Mouse (Mus musculus) midbrain, embryonic 14.5 days (tissue): ENCODE results near the gene Yipf4. TPM values are rescaled to one million over a fixed set of nuclear protein-coding genes. Genes with fewer than 3 reads are reported as not detected.

Experiments used
- ATAC-seq: fragments of 200-750 bp; cut with Nextera tagmentation; 2 replicates; pipeline ENCODE4 v1.8.0; 2017; ENCODE audit warnings: moderate number of reproducible peaks, moderate library complexity; ENCODE audit not compliant: low FRiP score, low TSS enrichment
- DNase-seq: peaks from one replicate; pipeline ENCODE4 v3.0.0-alpha.2; 2015
- H3K27ac ChIP-seq: fragments of 300-500 bp; sonication (generic); replicated peaks from 2 replicates; pipeline ENCODE4 v1.5.1; 2014; ENCODE audit warnings: mild to moderate bottlenecking, low read depth, low read length, moderate library complexity
- H3K27me3 ChIP-seq: fragments of 300-500 bp; sonication (generic); 2 replicates; pipeline ENCODE4 v1.6.1; 2014; ENCODE audit warnings: low read length, control low read depth, mixed read lengths; ENCODE audit not compliant: control insufficient read depth, insufficient read depth
- H3K36me3 ChIP-seq: fragments of 300-500 bp; sonication (generic); 2 replicates; pipeline ENCODE4 v1.6.1; 2014; ENCODE audit warnings: low read length, control low read depth; ENCODE audit not compliant: control insufficient read depth, insufficient read depth
- H3K4me1 ChIP-seq: fragments of 300-500 bp; sonication (generic); 2 replicates; pipeline ENCODE4 v1.6.1; 2014; ENCODE audit warnings: mild to moderate bottlenecking, antibody characterized with exemption, low read length, control low read depth; ENCODE audit not compliant: control insufficient read depth, insufficient read depth
- H3K4me2 ChIP-seq: fragments of 300-500 bp; sonication (generic); 2 replicates; pipeline ENCODE4 v1.6.1; 2014; ENCODE audit warnings: mild to moderate bottlenecking, low read length, moderate library complexity
- H3K4me3 ChIP-seq: fragments of 300-500 bp; sonication (generic); replicated peaks from 2 replicates; pipeline ENCODE4 v1.5.1; 2014; ENCODE audit warnings: low read depth, low read length
- H3K9ac ChIP-seq: fragments of 300-500 bp; sonication (generic); replicated peaks from 2 replicates; pipeline ENCODE4 v1.6.1; 2014; ENCODE audit warnings: mild to moderate bottlenecking, low read length, moderate library complexity
- H3K9me3 ChIP-seq: fragments of 300-500 bp; sonication (generic); 2 replicates; pipeline ENCODE4 v1.6.1; 2016; ENCODE audit warnings: low read length, control low read depth, mixed read lengths; ENCODE audit not compliant: control insufficient read depth
- WGBS: fragments of 180-500 bp; shearing (Covaris S2); extraction: QIAGEN DNeasy Blood & Tissue Kit; methylation state at CpG from one replicate; pipeline ENCODE4 v1.1.7; 2014; 5-methylcytosine and 5-hydroxymethylcytosine counted together
- polyA plus RNA-seq: library from polyadenylated mRNA; unstranded; fragments of >200 nt; fragmentation: Nextera tagmentation; extraction: Ambion mirVana; gene quantifications from 2 replicates; pipeline ENCODE4 v1.2.1, GENCODE M21; 2014

Gene Yipf4
- polyA plus RNA-seq, 1 experiment from 2014 or later = 65.4 TPM

- H3K27me3 ChIP-seq = no peaks in the 10 kb centered on the region
- H3K27ac ChIP-seq = peak overlapping the region; percentile 98
- peaks cover 18% of the 10 kb centered on the region for H3K4me1 ChIP-seq
- H3K36me3 ChIP-seq = no peaks in the 10 kb centered on the region
- ATAC-seq (no peak; the same call in 1 of the 2 replicates), DNase-seq (no peak)
- WGBS = under 1% methylated on average over 72 of the region's 72 CpGs
- peak overlapping the region; percentile 95 for H3K4me3 ChIP-seq
- H3K9me3 ChIP-seq = no peaks in the 10 kb centered on the region
- H3K4me2 ChIP-seq = peak overlapping the region; percentile 89
- peak overlapping the region; percentile 97 for H3K9ac ChIP-seq
Measured at GRCm38 (mm10) chr17:74528648-74529532, 39.6 kb downstream of the Yipf4 start.

DNA sequence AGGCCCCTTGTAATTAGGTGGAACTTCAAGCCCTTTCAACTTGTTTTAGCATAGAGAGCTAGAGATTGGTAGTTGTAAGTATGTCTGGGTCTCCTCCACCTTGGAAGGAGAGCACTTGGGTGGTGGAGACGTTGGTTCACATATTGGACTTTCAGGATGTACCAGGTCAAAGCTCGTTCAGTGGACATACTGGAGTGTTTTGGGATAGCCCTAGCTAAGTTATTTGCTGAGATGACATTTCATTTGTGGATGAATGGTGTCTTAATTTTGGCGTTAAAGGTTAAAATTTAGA, 40.2 kb downstream of the Yipf4 start:
- DNase-seq = no peak
- H3K36me3 ChIP-seq = no peaks in the 10 kb centered on the region
- ATAC-seq = no peak
- peaks cover 18% of the 10 kb centered on the region for H3K4me1 ChIP-seq
- H3K9ac ChIP-seq = peak overlapping the region; percentile 97
- H3K4me2 ChIP-seq = peak overlapping the region; percentile 89
- WGBS = 21% methylated on average over 3 of the region's 3 CpGs
- H3K4me3 ChIP-seq = peak overlapping the region; percentile 95
- H3K27ac ChIP-seq = no peak overlapping the region; the same call in 1 of the 2 replicates
- H3K27me3 ChIP-seq = no peaks in the 10 kb centered on the region
- no peaks in the 10 kb centered on the region for H3K9me3 ChIP-seq

DNA sequence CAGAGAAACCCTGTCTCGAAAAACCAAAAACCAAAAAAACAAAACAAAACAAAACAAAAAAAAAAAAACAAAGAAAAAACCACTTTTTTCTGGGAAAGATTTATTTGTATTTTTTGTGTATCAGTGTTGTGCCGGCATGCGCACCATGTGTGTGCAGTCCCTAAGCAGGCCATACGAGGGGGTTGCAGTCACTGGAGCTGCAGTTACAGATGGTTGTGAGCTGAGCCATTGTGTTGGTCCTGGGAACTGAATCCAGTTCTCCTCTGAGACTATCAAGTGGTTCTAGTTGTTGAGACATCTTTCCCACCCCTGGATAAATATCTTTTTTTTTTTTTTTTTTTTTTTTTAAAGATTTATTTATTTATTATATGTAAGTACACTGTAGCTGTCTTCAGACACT, 45.7 kb downstream of the Yipf4 start:
- no peaks in the 10 kb centered on the region for H3K9me3 ChIP-seq
- DNase-seq = no peak
- H3K27me3 ChIP-seq = no peaks in the 10 kb centered on the region
- peaks cover 6% of the 10 kb centered on the region; the same call in 1 of the 2 replicates for H3K4me1 ChIP-seq
- no peak overlapping the region for H3K27ac ChIP-seq
- H3K36me3 ChIP-seq = no peaks in the 10 kb centered on the region
- no peak overlapping the region for H3K9ac ChIP-seq
- no peak overlapping the region for H3K4me3 ChIP-seq
- ATAC-seq = no peak
- WGBS = 97% methylated on average over 4 of the region's 4 CpGs
- H3K4me2 ChIP-seq = no peak overlapping the region

DNA sequence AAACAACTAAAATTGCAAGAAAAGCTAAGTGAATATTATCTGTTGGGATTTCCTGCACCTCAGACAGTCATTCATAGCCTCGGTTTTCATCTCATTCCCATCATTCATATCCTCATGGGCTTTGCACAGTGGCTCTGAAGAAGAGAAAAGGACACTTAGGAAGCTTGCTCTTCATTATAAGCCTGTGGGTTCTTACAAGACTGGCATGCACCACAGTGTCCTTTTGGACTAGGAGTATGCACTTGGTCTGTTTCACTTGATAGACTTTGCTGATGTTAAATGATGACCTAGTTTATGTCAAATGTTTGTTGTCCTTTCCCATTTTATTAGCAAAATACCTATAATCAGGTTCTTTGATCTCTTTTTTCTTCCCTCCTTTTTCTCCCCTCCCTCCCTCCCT, 48.2 kb downstream of the Yipf4 start:
- Histone ChIP-seq H3K36me3 (no peaks in the 10 kb centered on the region), H3K4me2 (no peak overlapping the region), H3K4me3 (no peak overlapping the region), H3K27ac (no peak overlapping the region), H3K9me3 (no peaks in the 10 kb centered on the region), H3K27me3 (no peaks in the 10 kb centered on the region), H3K9ac (no peak overlapping the region), H3K4me1 (no peaks in the 10 kb centered on the region)
- DNase-seq (no peak), ATAC-seq (no peak)
- WGBS = 88% methylated on average over 1 of the region's 1 CpGs

- ATAC-seq = no peak
- Histone ChIP-seq H3K27me3 (no peaks in the 10 kb centered on the region), H3K27ac (no peak overlapping the region), H3K9me3 (no peaks in the 10 kb centered on the region), H3K4me1 (no peaks in the 10 kb centered on the region), H3K9ac (no peak overlapping the region), H3K36me3 (peaks cover 22% of the 10 kb centered on the region), H3K4me3 (no peak overlapping the region), H3K4me2 (no peak overlapping the region)
- 96% methylated on average over 2 of the region's 2 CpGs for WGBS
- DNase-seq = no peak
Measured at GRCm38 (mm10) chr17:74543615-74544014, 54.3 kb downstream of the Yipf4 start.

Other genes with a start within 250 kb of the Yipf4 start
- 59.3 and 64.0 TPM in 2 replicates for gene Memo1, start 194.0 kb upstream of the Yipf4 start, polyA plus RNA-seq
- gene Dpy30, start 165.5 kb upstream of the Yipf4 start, polyA plus RNA-seq = 199 and 211 TPM in 2 replicates
- gene Spast, start 150.5 kb upstream of the Yipf4 start, polyA plus RNA-seq = 52.3 and 58.9 TPM in 2 replicates
- gene Slc30a6, start 93.9 kb upstream of the Yipf4 start, polyA plus RNA-seq = 28.4 and 34.6 TPM in 2 replicates
- gene Nlrc4, start 30.4 kb upstream of the Yipf4 start, polyA plus RNA-seq = 0.28 and 0.34 TPM in 2 replicates
- gene Birc6, start 38.8 kb downstream of the Yipf4 start, polyA plus RNA-seq = 111 and 116 TPM in 2 replicates
- gene Ttc27, start 228.2 kb downstream of the Yipf4 start, polyA plus RNA-seq = 15.9 and 22.9 TPM in 2 replicates